Mouse (Mus musculus): ENCODE results near the gene Lipo4. TPM values are rescaled to one million over a fixed set of nuclear protein-coding genes. Genes with fewer than 3 reads are reported as not detected.
"Not testable (repeated sequence)": the region's sequence is repeated elsewhere in the genome, so short reads cannot be mapped to it uniquely, and the experiment has no call there.

Gene Lipo4
- not detected for polyA plus RNA-seq (2012; fragmentation: generic; extraction: Trizol)
- long read RNA-seq, experiment 1 = 0 reads
- long read RNA-seq, experiment 2 = 0 reads

DNA sequence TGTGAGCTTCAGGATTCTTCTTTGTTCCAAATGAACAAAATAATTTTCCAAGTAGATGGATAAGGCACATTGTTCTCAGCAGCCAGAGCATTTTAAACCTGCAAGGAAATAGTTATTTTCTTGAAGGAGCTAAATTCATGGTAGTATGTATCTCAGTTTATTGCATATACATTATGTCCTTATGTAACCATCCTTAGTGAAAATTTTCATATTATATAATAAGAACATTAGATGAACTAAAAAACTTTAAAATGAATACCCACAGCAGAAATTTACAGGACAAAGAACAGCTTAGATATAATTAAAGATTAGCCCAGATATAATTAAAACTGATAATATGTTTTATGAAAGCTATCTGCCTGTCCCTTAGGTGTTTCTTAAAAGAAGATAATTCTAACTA lies at the start of gene Lipo4:
TSS of gene Lipo4 (minus strand) at position 101 of the 400 bp plus-strand sequence.
- H3K79me2 ChIP-seq (ENCODE audit: control insufficient read depth, insufficient read depth) = no peaks in the 10 kb centered on the region
- H3ac ChIP-seq (ENCODE audit: control insufficient read depth, insufficient read length, low read depth) = no peak within 1 kb of the TSS
- H3K27me3 ChIP-seq (ENCODE audit: control insufficient read depth, insufficient read depth, insufficient read length) = no peaks in the 10 kb centered on the region
- no peak within 1 kb of the TSS for H3K4me3 ChIP-seq (ENCODE audit: insufficient read depth, poor library complexity, severe bottlenecking)
- TF ChIP-seq MYOD1 (IDR thresholded peaks at IDR 0.05; ENCODE audit: control insufficient read depth, insufficient read length, low read depth) = no peak
- no peak for TF ChIP-seq USF1 (IDR thresholded peaks at IDR 0.05; ENCODE audit: low read depth)
- no peak for TF ChIP-seq FOSL1 (IDR thresholded peaks at IDR 0.05; ENCODE audit: insufficient read depth, low read length, poor library complexity, severe bottlenecking)
- no peak for TF ChIP-seq CTCF (IDR thresholded peaks at IDR 0.05; ENCODE audit: control insufficient read depth, insufficient read depth, insufficient read length)
- TF ChIP-seq MAX (IDR thresholded peaks at IDR 0.05) = no peak
- no peaks in the 10 kb centered on the region for H3K36me3 ChIP-seq (ENCODE audit: control insufficient read depth, insufficient read depth)
- H3K79me3 ChIP-seq (ENCODE audit: low read depth) = no peaks in the 10 kb centered on the region

DNA sequence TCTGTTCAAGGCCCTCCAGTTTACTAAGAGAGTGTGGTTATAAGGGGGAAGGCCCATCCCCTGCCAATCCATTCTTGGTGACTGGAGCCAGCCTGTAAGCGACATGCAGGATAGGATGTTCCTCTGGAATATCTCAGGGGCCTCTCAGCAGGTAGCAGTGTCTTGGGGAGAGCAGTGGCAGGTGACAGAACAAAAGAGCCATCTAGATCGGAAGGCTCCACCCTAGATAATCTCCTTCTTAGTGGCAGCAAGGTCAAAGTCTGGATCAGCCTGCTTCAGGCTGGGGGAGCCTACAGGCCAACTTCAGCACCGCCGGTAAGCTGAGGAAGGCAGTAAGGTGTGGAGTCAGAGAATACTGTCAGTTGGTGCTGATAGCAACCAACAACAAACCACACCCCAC lies 61.2 kb downstream of the Lipo4 start:
- H3K36me3 ChIP-seq (ENCODE audit: control insufficient read depth, insufficient read depth); H3K27me3 ChIP-seq (ENCODE audit: control insufficient read depth, insufficient read depth, insufficient read length); H3K79me3 ChIP-seq (ENCODE audit: low read depth); H3K4me3 ChIP-seq (ENCODE audit: insufficient read depth, poor library complexity, severe bottlenecking); H3ac ChIP-seq (ENCODE audit: control insufficient read depth, insufficient read length, low read depth); H3K79me2 ChIP-seq (ENCODE audit: control insufficient read depth, insufficient read depth): not testable (repeated sequence)

DNA sequence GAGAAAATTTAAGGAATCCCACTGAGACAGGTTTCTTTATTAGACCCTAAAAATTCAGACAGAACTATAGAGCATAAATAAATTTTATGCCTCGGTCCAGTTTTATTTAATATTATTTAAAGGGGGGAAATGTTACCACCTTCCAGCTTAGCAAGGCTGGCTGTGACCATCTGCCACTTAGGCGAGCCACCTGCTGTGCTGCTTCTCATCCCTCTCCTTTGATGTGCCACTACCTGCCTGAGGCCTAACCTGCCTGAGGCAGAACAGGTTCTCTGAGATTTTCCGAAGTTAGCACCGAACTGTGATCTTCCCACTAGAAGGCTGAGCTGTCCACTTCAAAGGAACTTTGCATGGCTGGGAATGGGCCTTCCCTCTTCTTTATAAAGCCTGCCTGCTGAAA lies 63.9 kb downstream of the Lipo4 start:
- no peak overlapping the region for H3K4me3 ChIP-seq (ENCODE audit: insufficient read depth, poor library complexity, severe bottlenecking)
- H3K79me2 ChIP-seq (ENCODE audit: control insufficient read depth, insufficient read depth) = no peaks in the 10 kb centered on the region
- TF ChIP-seq USF1 (IDR thresholded peaks at IDR 0.05; ENCODE audit: low read depth) = no peak
- TF ChIP-seq FOSL1 (IDR thresholded peaks at IDR 0.05; ENCODE audit: insufficient read depth, low read length, poor library complexity, severe bottlenecking) = no peak
- TF ChIP-seq CEBPB (IDR thresholded peaks at IDR 0.05; ENCODE audit: low read depth) = no peak
- TF ChIP-seq MYOG (IDR thresholded peaks at IDR 0.05; ENCODE audit: control insufficient read depth, extremely low read depth, insufficient read length) = no peak
- TF ChIP-seq MYOD1 (IDR thresholded peaks at IDR 0.05; ENCODE audit: control insufficient read depth, insufficient read length, low read depth) = no peak
- TF ChIP-seq CTCF (IDR thresholded peaks at IDR 0.05; ENCODE audit: control insufficient read depth, insufficient read depth, insufficient read length) = no peak
- no peaks in the 10 kb centered on the region for H3K27me3 ChIP-seq (ENCODE audit: control insufficient read depth, insufficient read depth, insufficient read length)
- no peaks in the 10 kb centered on the region for H3K79me3 ChIP-seq (ENCODE audit: low read depth)
- no peak overlapping the region for H3ac ChIP-seq (ENCODE audit: control insufficient read depth, insufficient read length, low read depth)
- H3K36me3 ChIP-seq (ENCODE audit: control insufficient read depth, insufficient read depth) = no peaks in the 10 kb centered on the region

Other genes starting within 250 kb of the Lipo4 start
- 0.99 TPM for gene Rnls, start 125.5 kb downstream of the Lipo4 start, polyA plus RNA-seq (2012; fragmentation: generic; extraction: Trizol)
- not detected for gene Gm8978, start 107.5 kb upstream of the Lipo4 start, polyA plus RNA-seq (2012; fragmentation: generic; extraction: Trizol)
- not detected for gene Lipo2, start 233.6 kb upstream of the Lipo4 start, polyA plus RNA-seq (2012; fragmentation: generic; extraction: Trizol)
- not detected for gene Lipo3, start 244.2 kb upstream of the Lipo4 start, polyA plus RNA-seq (2012; fragmentation: generic; extraction: Trizol)